Mouse (Mus musculus) CH12.LX (cell line): ENCODE data around the gene Arrdc1. TPM values are rescaled to one million over a fixed set of nuclear protein-coding genes. Genes with fewer than 3 reads are reported as not detected.

Experiments
- DNase-seq: peaks from one replicate; pipeline ENCODE4 v3.0.0-alpha.2; 2013; ENCODE audit errors: extremely low read depth
- H3K27ac ChIP-seq: 2 replicates; pipeline ENCODE4 v1.5.1; 2012; ENCODE audit warnings: low read depth, mild to moderate bottlenecking, control low read depth, moderate library complexity; ENCODE audit not compliant: insufficient read depth
- H3K27me3 ChIP-seq: replicated peaks from 2 replicates; pipeline ENCODE3; 2012; ENCODE audit warnings: inconsistent platforms
- H3K36me3 ChIP-seq, 2 experiments: replicated peaks in 1 of 2; 2 replicates each; pipeline versions ENCODE3 to v1.6.1; 2012; ENCODE audit warnings: inconsistent platforms in 1 of 2, low read length in 1 of 2, mild to moderate bottlenecking in 1 of 2, mixed read lengths in 1 of 2, moderate library complexity in 1 of 2; ENCODE audit not compliant: control insufficient read depth in 1 of 2, insufficient read depth in 1 of 2
- H3K4me1 ChIP-seq, 2 experiments: 2 replicates each; pipeline ENCODE4 v1.6.1; 2012; ENCODE audit warnings: inconsistent platforms in 1 of 2, moderate library complexity in 1 of 2; ENCODE audit not compliant: insufficient read depth in 2 of 2, control insufficient read depth in 1 of 2
- H3K4me2 ChIP-seq: 2 replicates; pipeline ENCODE4 v1.6.1; 2012; ENCODE audit warnings: low read depth, mild to moderate bottlenecking, control low read depth; ENCODE audit not compliant: poor library complexity, insufficient read depth, severe bottlenecking
- H3K4me3 ChIP-seq, 3 experiments: fragments of 150-350 bp in 1 of 3; sonication (generic) in 1 of 3; replicated peaks in 1 of 3; 2 replicates each; pipeline versions ENCODE3 to v1.5.1; 2011 to 2012; ENCODE audit warnings: low read depth in 2 of 3, low read length in 2 of 3, mild to moderate bottlenecking in 2 of 3, moderate library complexity in 2 of 3, control low read depth in 1 of 3, improper control_type of control experiment in 1 of 3, inconsistent platforms in 1 of 3, mixed read lengths in 1 of 3; ENCODE audit not compliant: poor library complexity in 1 of 3
- H3K79me2 ChIP-seq: replicated peaks from 2 replicates; pipeline ENCODE4 v1.6.1; 2012; ENCODE audit warnings: mild to moderate bottlenecking, moderate library complexity; ENCODE audit not compliant: control insufficient read depth, poor library complexity, insufficient read depth, severe bottlenecking; ENCODE audit errors: extremely low read depth
- H3K9ac ChIP-seq: 2 replicates; pipeline ENCODE4 v1.6.1; 2012; ENCODE audit warnings: low read depth, mild to moderate bottlenecking, control low read depth, moderate library complexity; ENCODE audit not compliant: insufficient read depth
- H3K9me3 ChIP-seq: replicated peaks from 2 replicates; pipeline ENCODE3; 2012; ENCODE audit warnings: low read length, inconsistent platforms, mixed read lengths
- BHLHE40 ChIP-seq: IDR thresholded peaks from 2 replicates; pipeline ENCODE4 v1.6.1; 2011; ENCODE audit warnings: mild to moderate bottlenecking, low read depth, low read length, improper control_type of control experiment
- CHD2 ChIP-seq: IDR thresholded peaks from 2 replicates; pipeline ENCODE4 v1.6.1; 2011; ENCODE audit warnings: low read length, improper control_type of control experiment
- ELF1 ChIP-seq: IDR thresholded peaks from 2 replicates; pipeline ENCODE4 v1.6.1; 2014; ENCODE audit warnings: low read depth, mild to moderate bottlenecking, inconsistent platforms, low read length, improper control_type of control experiment
- ETS1 ChIP-seq: conservative IDR thresholded peaks from 2 replicates; pipeline ENCODE4 v1.6.1; 2012; ENCODE audit warnings: low read depth, mild to moderate bottlenecking, inconsistent platforms, low read length, improper control_type of control experiment, moderate library complexity
- GABPA ChIP-seq: IDR thresholded peaks from 2 replicates; pipeline ENCODE4 v1.6.1; 2012; ENCODE audit warnings: low read depth, low read length, improper control_type of control experiment, inconsistent platforms; ENCODE audit not compliant: insufficient replicate concordance
- HCFC1 ChIP-seq: IDR thresholded peaks from 2 replicates; pipeline ENCODE4 v1.6.1; 2012; ENCODE audit warnings: low read depth, mild to moderate bottlenecking, inconsistent platforms, low read length, improper control_type of control experiment
- IRF4 ChIP-seq: IDR thresholded peaks from 2 replicates; pipeline ENCODE4 v1.6.1; 2014; ENCODE audit warnings: low read depth, mild to moderate bottlenecking, inconsistent platforms, low read length, improper control_type of control experiment
- KAT2A ChIP-seq: IDR thresholded peaks from 2 replicates; pipeline ENCODE4 v1.6.1; 2012; ENCODE audit warnings: low read length, improper control_type of control experiment, inconsistent platforms; ENCODE audit not compliant: insufficient replicate concordance
- MAFK ChIP-seq: IDR thresholded peaks from 2 replicates; pipeline ENCODE4 v1.6.1; 2011; ENCODE audit warnings: low read length, improper control_type of control experiment; ENCODE audit not compliant: insufficient replicate concordance
- MAX ChIP-seq: IDR thresholded peaks from 2 replicates; pipeline ENCODE4 v1.6.1; 2011; ENCODE audit warnings: low read length, improper control_type of control experiment
- MEF2A ChIP-seq: IDR thresholded peaks from 2 replicates; pipeline ENCODE4 v1.6.1; 2014; ENCODE audit warnings: low read depth, mild to moderate bottlenecking, inconsistent platforms, low read length, improper control_type of control experiment, borderline replicate concordance
- MXI1 ChIP-seq: IDR thresholded peaks from 2 replicates; pipeline ENCODE4 v1.6.1; 2011; ENCODE audit warnings: mild to moderate bottlenecking, low read depth, low read length, improper control_type of control experiment
- MYC ChIP-seq: IDR thresholded peaks from 2 replicates; pipeline ENCODE4 v1.6.1; 2011; ENCODE audit warnings: low read depth, mild to moderate bottlenecking, improper control_type of control experiment, low read length
- NELFE ChIP-seq: IDR thresholded peaks from 2 replicates; pipeline ENCODE4 v1.6.1; 2011; ENCODE audit warnings: low read depth, low read length, improper control_type of control experiment
- NRF1 ChIP-seq: IDR thresholded peaks from 2 replicates; pipeline ENCODE4 v1.6.1; 2014; ENCODE audit warnings: low read depth, mild to moderate bottlenecking, inconsistent platforms, low read length, improper control_type of control experiment, moderate library complexity
- SIN3A ChIP-seq: IDR thresholded peaks from 2 replicates; pipeline ENCODE4 v1.6.1; 2012; ENCODE audit warnings: low read length, improper control_type of control experiment, inconsistent platforms
- SMC3 ChIP-seq: IDR thresholded peaks from 2 replicates; pipeline ENCODE4 v1.6.1; 2011; ENCODE audit warnings: low read depth, low read length, improper control_type of control experiment
- TBP ChIP-seq: conservative IDR thresholded peaks from 2 replicates; pipeline ENCODE4 v1.6.1; 2011; ENCODE audit warnings: low read depth, low read length, improper control_type of control experiment
- TCF12 ChIP-seq: IDR thresholded peaks from 2 replicates; pipeline ENCODE4 v1.6.1; 2014; ENCODE audit warnings: low read depth, mild to moderate bottlenecking, inconsistent platforms, low read length, improper control_type of control experiment
- UBTF ChIP-seq: IDR thresholded peaks from 2 replicates; pipeline ENCODE4 v1.6.1; 2012; ENCODE audit warnings: low read depth, mild to moderate bottlenecking, inconsistent platforms, low read length, improper control_type of control experiment, moderate library complexity
- USF1 ChIP-seq: IDR thresholded peaks from 2 replicates; pipeline ENCODE4 v1.6.1; 2014; ENCODE audit warnings: low read depth, mild to moderate bottlenecking, inconsistent platforms, low read length, improper control_type of control experiment
- USF2 ChIP-seq: conservative IDR thresholded peaks from 2 replicates; pipeline ENCODE4 v1.6.1; 2011; ENCODE audit warnings: low read depth, low read length, improper control_type of control experiment
- dilution Hi-C: fragments of 300-500 bp; cut with MboI; formaldehyde crosslinking; loops from 2 replicates; pipeline ENCODE4 v1.14.3; 2020; ENCODE audit warnings: low sequenced_read_pairs; ENCODE audit not compliant: extremely low pct_unique_long_range_greater_than_20kb, extremely low pct_ligation_motif_present
- in situ Hi-C: fragments of 300-500 bp; cut with MboI; formaldehyde crosslinking; loops from 3 replicates; pipeline ENCODE4 v1.14.3; 2019; ENCODE audit warnings: low sequenced_read_pairs, low pct_ligation_motif_present, low pct_unique_long_range_greater_than_20kb, mixed read lengths
- polyA plus RNA-seq: library from polyadenylated mRNA; unstranded; fragments of >175 nt; gene quantifications from 2 replicates; pipeline ENCODE4 v1.2.1, GENCODE M21; 2012; ENCODE audit warnings: low read depth; ENCODE audit not compliant: insufficient read length
- total RNA-seq, 2 experiments: library from RNA; depleted of rRNA; stranded (reverse); fragments of 300-350 nt in 1 of 2; fragments of >200 nt in 1 of 2; gene quantifications; 2 replicates each; pipeline ENCODE4 v1.2.3; 2012 to 2014

Gene Arrdc1
- total and polyA plus RNA-seq, 3 experiments: 24.6 to 32.8 (median 31.5) TPM

- no peak for DNase-seq
- H3K9me3 ChIP-seq: no peaks in the 10 kb centered on the region
- no peak overlapping the region for H3K4me3 ChIP-seq
- no peak overlapping the region for H3K27ac ChIP-seq
- H3K79me2 ChIP-seq: 0 out of 2 replicates have a peak, but pooled peaks cover 5% of the 10 kb centered on the region
- H3K4me1 ChIP-seq: peaks cover 6 to 33% of the 10 kb centered on the region in 2 experiments; a peak in 3 of 4 replicates
- TF ChIP-seq SMC3 (no peak), MAFK (no peak)
- no peaks in the 10 kb centered on the region for H3K27me3 ChIP-seq
- dilution Hi-C loops (no loop called here), in situ Hi-C loops (no loop called here)
- no peak overlapping the region; the same call in 1 of the 2 replicates for H3K4me2 ChIP-seq
- peaks cover 8 to 46% of the 10 kb centered on the region in 2 experiments for H3K36me3 ChIP-seq
- no peak overlapping the region for H3K9ac ChIP-seq
Measured at GRCm38 (mm10) chr2:24976960-24977359, 41.9 kb upstream of the Arrdc1 start.

GRCm38 (mm10) chr2:24975704-24976297 is 40.7 kb upstream of the Arrdc1 start, which contains the start of gene Pnpla7:
Pnpla7 (plus strand) TSS chr2:24976033.
- Histone ChIP-seq H3K4me1 (peaks cover 6 to 33% of the 10 kb centered on the region in 2 experiments; a peak in 3 of 4 replicates), H3K36me3 (peaks cover 14 to 46% of the 10 kb centered on the region in 2 experiments), H3K79me2 (0 out of 2 replicates have a peak, but pooled peaks cover 5% of the 10 kb centered on the region), H3K27ac (peak within 1 kb of the TSS; percentile 46), H3K27me3 (no peaks in the 10 kb centered on the region)
- in situ Hi-C loops: no loop called here
- dilution Hi-C loops: no loop called here
- peak; percentile 50; the same call in 1 of the 2 replicates for TF ChIP-seq TBP
- TF ChIP-seq MAX: peak; percentile 89
- peak; percentile 98 for TF ChIP-seq MXI1
- no peak for TF ChIP-seq SMC3
- peak; percentile 97 for TF ChIP-seq SIN3A
- peak; percentile 68 for TF ChIP-seq USF2
- TF ChIP-seq GABPA: no peak
- TF ChIP-seq UBTF: no peak
- TF ChIP-seq ETS1: peak; percentile 32; the same call in 1 of the 2 replicates
- TF ChIP-seq NRF1: no peak
- TF ChIP-seq IRF4: 0 out of 2 replicates have a peak, but pooled peaks have one; percentile 17
- TF ChIP-seq ELF1: 0 out of 2 replicates have a peak, but pooled peaks have one; percentile 18
- peak; percentile 52; the same call in 1 of the 2 replicates for TF ChIP-seq NELFE
- 0 out of 2 replicates have a peak, but pooled peaks have one; percentile 16 for TF ChIP-seq MEF2A
- no peak; the same call in 1 of the 2 replicates for TF ChIP-seq HCFC1
- peak; percentile 84 for TF ChIP-seq USF1
- TF ChIP-seq TCF12: peak; percentile 53; the same call in 1 of the 2 replicates
- peak; percentile 77 for TF ChIP-seq CHD2
- TF ChIP-seq MYC: peak; percentile 82
- TF ChIP-seq BHLHE40: peak; percentile 83
- TF ChIP-seq KAT2A: no peak
- TF ChIP-seq, all 38 proteins: peak for 15
- no peaks in the 10 kb centered on the region for H3K9me3 ChIP-seq
- peak within 1 kb of the TSS; percentile 75 to 86 (median 81) for H3K4me3 ChIP-seq
- peak; percentile 95 for DNase-seq
- peak within 1 kb of the TSS; percentile 74 for H3K4me2 ChIP-seq
- H3K9ac ChIP-seq: peak within 1 kb of the TSS; percentile 51
